Mouse (Mus musculus): ENCODE results near the gene 1700022I11Rik. TPM values are rescaled to one million over a fixed set of nuclear protein-coding genes. Genes with fewer than 3 reads are reported as not detected.
A peak's percentile ranks its signal among the peaks of the same experiment; 100 is the strongest.

1700022I11Rik gene
- polyA plus RNA-seq, 1 experiment: 0.48 TPM

GRCm38 (mm10) chr4:43005765-43006164 is 36.4 kb downstream of the 1700022I11Rik start:
- Histone ChIP-seq H3K79me3 (ENCODE audit: low read depth) (no peaks in the 10 kb centered on the region), H3K79me2 (ENCODE audit: control insufficient read depth, insufficient read depth) (no peaks in the 10 kb centered on the region), H3K27me3 (ENCODE audit: control insufficient read depth, insufficient read depth, insufficient read length) (no peaks in the 10 kb centered on the region), H3K4me3 (ENCODE audit: insufficient read depth, poor library complexity, severe bottlenecking) (no peak overlapping the region), H3ac (ENCODE audit: control insufficient read depth, insufficient read length, low read depth) (no peak overlapping the region), H3K36me3 (ENCODE audit: control insufficient read depth, insufficient read depth) (no peaks in the 10 kb centered on the region)
- TF ChIP-seq MYOG (IDR thresholded peaks at IDR 0.05; ENCODE audit: control insufficient read depth, extremely low read depth, insufficient read length) (no peak), CTCF (IDR thresholded peaks at IDR 0.05; ENCODE audit: control insufficient read depth, insufficient read depth, insufficient read length) (peak; percentile 15), USF1 (IDR thresholded peaks at IDR 0.05; ENCODE audit: low read depth) (no peak)

GRCm38 (mm10) chr4:43010161-43011038 is 41.0 kb downstream of the 1700022I11Rik start, which contains the start of gene Fancg:
Fancg (minus strand) TSS chr4:43010506.
- H3K4me3 ChIP-seq (ENCODE audit: insufficient read depth, poor library complexity, severe bottlenecking): peak within 1 kb of the TSS; percentile 42
- no peaks in the 10 kb centered on the region for H3K36me3 ChIP-seq (ENCODE audit: control insufficient read depth, insufficient read depth)
- no peak for TF ChIP-seq MYOD1 (IDR thresholded peaks at IDR 0.05; ENCODE audit: control insufficient read depth, insufficient read length, low read depth)
- no peak for TF ChIP-seq CTCF (IDR thresholded peaks at IDR 0.05; ENCODE audit: control insufficient read depth, insufficient read depth, insufficient read length)
- H3K79me3 ChIP-seq (ENCODE audit: low read depth): no peaks in the 10 kb centered on the region
- H3K79me2 ChIP-seq (ENCODE audit: control insufficient read depth, insufficient read depth): no peaks in the 10 kb centered on the region
- no peaks in the 10 kb centered on the region for H3K27me3 ChIP-seq (ENCODE audit: control insufficient read depth, insufficient read depth, insufficient read length)
- peak within 1 kb of the TSS; percentile 78 for H3ac ChIP-seq (ENCODE audit: control insufficient read depth, insufficient read length, low read depth)

DNA sequence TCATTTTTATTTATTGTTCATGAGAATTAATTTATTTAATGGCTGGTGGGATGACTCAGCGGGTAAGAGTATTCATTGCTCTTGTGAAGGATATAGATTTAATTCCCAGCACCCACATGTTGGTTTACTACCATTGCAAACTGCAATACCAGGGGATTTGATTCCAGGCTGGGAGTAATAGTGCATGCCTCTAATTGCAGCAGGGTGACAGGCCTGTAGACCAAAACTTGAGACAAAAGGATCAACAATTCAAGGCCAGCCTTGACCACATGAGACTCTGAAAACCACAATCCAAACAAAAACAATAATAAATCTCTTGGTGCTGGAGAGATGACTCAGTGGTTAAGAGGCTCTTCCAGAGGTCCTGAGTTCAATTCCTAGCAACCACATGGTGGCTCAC is 42.7 kb downstream of the 1700022I11Rik start:
- H3K79me3 ChIP-seq (ENCODE audit: low read depth): no peaks in the 10 kb centered on the region
- TF ChIP-seq MAX (IDR thresholded peaks at IDR 0.05): peak; percentile 25
- TF ChIP-seq CTCF (IDR thresholded peaks at IDR 0.05; ENCODE audit: control insufficient read depth, insufficient read depth, insufficient read length): no peak
- no peak for TF ChIP-seq MYOD1 (IDR thresholded peaks at IDR 0.05; ENCODE audit: control insufficient read depth, insufficient read length, low read depth)
- TF ChIP-seq FOSL1 (IDR thresholded peaks at IDR 0.05; ENCODE audit: insufficient read depth, low read length, poor library complexity, severe bottlenecking): peak; percentile 14
- peak; percentile 24 for TF ChIP-seq USF1 (IDR thresholded peaks at IDR 0.05; ENCODE audit: low read depth)
- no peak for TF ChIP-seq MYOG (IDR thresholded peaks at IDR 0.05; ENCODE audit: control insufficient read depth, extremely low read depth, insufficient read length)
- TF ChIP-seq CEBPB (IDR thresholded peaks at IDR 0.05; ENCODE audit: low read depth): no peak

GRCm38 (mm10) chr4:43018156-43018555 is 48.8 kb downstream of the 1700022I11Rik start:
- H3ac ChIP-seq (ENCODE audit: control insufficient read depth, insufficient read length, low read depth): no peak overlapping the region
- no peak overlapping the region for H3K4me3 ChIP-seq (ENCODE audit: insufficient read depth, poor library complexity, severe bottlenecking)
- H3K27me3 ChIP-seq (ENCODE audit: control insufficient read depth, insufficient read depth, insufficient read length): no peaks in the 10 kb centered on the region
- no peaks in the 10 kb centered on the region for H3K36me3 ChIP-seq (ENCODE audit: control insufficient read depth, insufficient read depth)
- no peaks in the 10 kb centered on the region for H3K79me3 ChIP-seq (ENCODE audit: low read depth)
- TF ChIP-seq CEBPB (IDR thresholded peaks at IDR 0.05; ENCODE audit: low read depth): no peak
- no peak for TF ChIP-seq MAX (IDR thresholded peaks at IDR 0.05)
- TF ChIP-seq MYOD1 (IDR thresholded peaks at IDR 0.05; ENCODE audit: control insufficient read depth, insufficient read length, low read depth): no peak
- TF ChIP-seq MYOG (IDR thresholded peaks at IDR 0.05; ENCODE audit: control insufficient read depth, extremely low read depth, insufficient read length): no peak
- H3K79me2 ChIP-seq (ENCODE audit: control insufficient read depth, insufficient read depth): no peaks in the 10 kb centered on the region

More for the DNA sequence above, 42.7 kb downstream of the 1700022I11Rik start:
- Histone ChIP-seq H3K4me3 (ENCODE audit: insufficient read depth, poor library complexity, severe bottlenecking) (no peak overlapping the region), H3K27me3 (ENCODE audit: control insufficient read depth, insufficient read depth, insufficient read length) (no peaks in the 10 kb centered on the region), H3K36me3 (ENCODE audit: control insufficient read depth, insufficient read depth) (no peaks in the 10 kb centered on the region), H3ac (ENCODE audit: control insufficient read depth, insufficient read length, low read depth) (no peak overlapping the region), H3K79me2 (ENCODE audit: control insufficient read depth, insufficient read depth) (no peaks in the 10 kb centered on the region)

- no peaks in the 10 kb centered on the region for H3K79me2 ChIP-seq (ENCODE audit: control insufficient read depth, insufficient read depth)
- no peaks in the 10 kb centered on the region for H3K27me3 ChIP-seq (ENCODE audit: control insufficient read depth, insufficient read depth, insufficient read length)
- H3K4me3 ChIP-seq (ENCODE audit: insufficient read depth, poor library complexity, severe bottlenecking): no peak overlapping the region
- H3K79me3 ChIP-seq (ENCODE audit: low read depth): no peaks in the 10 kb centered on the region
- TF ChIP-seq USF1 (IDR thresholded peaks at IDR 0.05; ENCODE audit: low read depth) (no peak), CTCF (IDR thresholded peaks at IDR 0.05; ENCODE audit: control insufficient read depth, insufficient read depth, insufficient read length) (no peak), MYOD1 (IDR thresholded peaks at IDR 0.05; ENCODE audit: control insufficient read depth, insufficient read length, low read depth) (no peak), FOSL1 (IDR thresholded peaks at IDR 0.05; ENCODE audit: insufficient read depth, low read length, poor library complexity, severe bottlenecking) (no peak), CEBPB (IDR thresholded peaks at IDR 0.05; ENCODE audit: low read depth) (no peak), MYOG (IDR thresholded peaks at IDR 0.05; ENCODE audit: control insufficient read depth, extremely low read depth, insufficient read length) (no peak), MAX (IDR thresholded peaks at IDR 0.05) (no peak)
- no peaks in the 10 kb centered on the region for H3K36me3 ChIP-seq (ENCODE audit: control insufficient read depth, insufficient read depth)
- H3ac ChIP-seq (ENCODE audit: control insufficient read depth, insufficient read length, low read depth): no peak overlapping the region
Observed at GRCm38 (mm10) chr4:43019176-43019575, 49.8 kb downstream of the 1700022I11Rik start.
